Mouse (Mus musculus) kidney, postnatal 0 days (tissue): ENCODE data around the gene Gm49378. TPM values are rescaled to one million over a fixed set of nuclear protein-coding genes. Genes with fewer than 3 reads are reported as not detected.

Source experiments
- ATAC-seq: fragments of 200-750 bp; cut with Nextera tagmentation; replicated peaks from 2 replicates; pipeline ENCODE4 v1.8.0; 2017; ENCODE audit warnings: low read depth, moderate number of reproducible peaks, moderate TSS enrichment, moderate library complexity; ENCODE audit not compliant: low FRiP score
- DNase-seq: peaks from one replicate; pipeline ENCODE4 v3.0.0-alpha.2; 2016; ENCODE audit warnings: low spot score
- H3K27ac ChIP-seq: fragments of 300-500 bp; sonication (generic); 2 replicates; pipeline ENCODE4 v1.5.1; 2014; ENCODE audit warnings: mild to moderate bottlenecking
- H3K27me3 ChIP-seq: fragments of 300-500 bp; sonication (generic); 2 replicates; pipeline ENCODE4 v1.6.1; 2014; ENCODE audit warnings: low read length, mixed read lengths; ENCODE audit not compliant: insufficient read depth
- H3K36me3 ChIP-seq: fragments of 300-500 bp; sonication (generic); 2 replicates; pipeline ENCODE4 v1.6.1; 2014; ENCODE audit warnings: low read length, mixed read lengths; ENCODE audit not compliant: insufficient read depth
- H3K4me1 ChIP-seq: fragments of 300-500 bp; sonication (generic); replicated peaks from 2 replicates; pipeline ENCODE4 v1.6.1; 2014; ENCODE audit warnings: antibody characterized with exemption, low read length, mixed read lengths; ENCODE audit not compliant: insufficient read depth
- H3K4me2 ChIP-seq: fragments of 300-500 bp; sonication (generic); 2 replicates; pipeline ENCODE4 v1.6.1; 2014; ENCODE audit warnings: mild to moderate bottlenecking, low read length, moderate library complexity, mixed read lengths
- H3K4me3 ChIP-seq: fragments of 300-500 bp; sonication (generic); replicated peaks from 2 replicates; pipeline ENCODE4 v1.5.1; 2014; ENCODE audit warnings: low read depth, low read length
- H3K9ac ChIP-seq: fragments of 300-500 bp; sonication (generic); 2 replicates; pipeline ENCODE4 v1.6.1; 2014; ENCODE audit warnings: low read depth, low read length
- H3K9me3 ChIP-seq: fragments of 300-500 bp; sonication (generic); replicated peaks from 2 replicates; pipeline ENCODE4 v1.6.1; 2016; ENCODE audit warnings: low read length, inconsistent platforms, mixed read lengths
- CTCF ChIP-seq: IDR thresholded peaks from 2 replicates; pipeline ENCODE4 v1.5.1; 2016; ENCODE audit warnings: antibody characterized with exemption, low read depth, mild to moderate bottlenecking, moderate library complexity
- WGBS: fragments of 180-500 bp; shearing (Covaris S2); extraction: QIAGEN DNeasy Blood & Tissue Kit; methylation state at CpG from one replicate; pipeline ENCODE4 v1.1.7; 2014; 5-methylcytosine and 5-hydroxymethylcytosine counted together
- polyA plus RNA-seq: library from polyadenylated mRNA; unstranded; fragments of >200 nt; fragmentation: Nextera tagmentation; extraction: Ambion mirVana; gene quantifications from 2 replicates; pipeline ENCODE4 v1.2.1, GENCODE M21; 2015

Gene Gm49378
- polyA plus RNA-seq, 1 experiment from 2014 or later = 1.8 TPM

DNA sequence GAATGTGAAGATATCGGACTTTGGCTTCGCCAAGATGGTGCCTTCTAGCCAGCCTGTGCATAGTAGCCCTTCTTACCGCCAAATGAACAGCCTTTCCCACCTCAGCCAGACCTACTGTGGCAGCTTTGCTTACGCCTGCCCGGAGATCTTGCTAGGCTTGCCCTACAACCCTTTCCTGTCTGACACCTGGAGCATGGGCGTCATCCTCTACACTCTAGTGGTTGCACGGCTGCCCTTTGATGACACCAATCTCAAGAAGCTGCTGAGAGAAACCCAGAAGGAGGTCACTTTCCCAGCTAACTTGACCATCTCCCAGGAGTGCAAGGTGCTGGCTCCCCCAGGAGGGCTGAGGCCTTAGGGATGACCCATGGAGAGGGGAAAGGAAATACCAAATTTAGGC is 13.8 kb upstream of the Gm49378 start:
- Histone ChIP-seq H3K27me3 (no peaks in the 10 kb centered on the region), H3K36me3 (0 out of 2 replicates have a peak, but pooled peaks cover 2% of the 10 kb centered on the region), H3K4me2 (no peak overlapping the region), H3K4me3 (no peak overlapping the region), H3K9ac (no peak overlapping the region), H3K9me3 (no peaks in the 10 kb centered on the region), H3K27ac (no peak overlapping the region), H3K4me1 (no peaks in the 10 kb centered on the region)
- ATAC-seq = no peak
- WGBS = 90% methylated on average over 7 of the region's 7 CpGs
- TF ChIP-seq CTCF = no peak
- DNase-seq = no peak

DNA sequence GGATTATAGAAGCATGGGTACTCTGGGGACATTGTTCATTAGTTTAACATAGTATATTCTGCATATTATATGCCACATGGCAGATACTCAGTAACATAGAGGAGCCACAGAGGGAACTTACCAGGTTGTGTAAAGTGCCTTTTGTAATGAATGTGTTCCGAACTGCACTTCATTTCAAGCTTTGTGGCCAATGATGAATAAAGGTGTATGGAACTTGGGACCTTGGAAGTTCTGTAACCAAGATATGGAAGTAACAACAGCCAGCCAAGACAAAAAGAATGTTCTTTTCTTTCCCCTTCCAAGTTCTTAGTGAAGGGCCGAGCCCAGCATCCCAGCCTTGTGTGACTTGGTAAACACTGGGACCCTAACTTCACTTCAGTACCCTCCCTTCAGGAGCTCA is 12.2 kb upstream of the Gm49378 start, which contains the start of gene Tssk4:
Tssk4 (plus strand) TSS at position 301 of the 400 bp plus-strand sequence.
- Histone ChIP-seq H3K36me3 (0 out of 2 replicates have a peak, but pooled peaks cover 6% of the 10 kb centered on the region), H3K4me3 (no peak within 1 kb of the TSS), H3K27ac (no peak within 1 kb of the TSS), H3K4me1 (no peaks in the 10 kb centered on the region; the same call in 1 of the 2 replicates), H3K9me3 (no peaks in the 10 kb centered on the region), H3K27me3 (no peaks in the 10 kb centered on the region), H3K4me2 (no peak within 1 kb of the TSS), H3K9ac (no peak within 1 kb of the TSS)
- DNase-seq (no peak), ATAC-seq (no peak)
- 91% methylated on average over 2 of the region's 2 CpGs for WGBS
- no peak for TF ChIP-seq CTCF

DNA sequence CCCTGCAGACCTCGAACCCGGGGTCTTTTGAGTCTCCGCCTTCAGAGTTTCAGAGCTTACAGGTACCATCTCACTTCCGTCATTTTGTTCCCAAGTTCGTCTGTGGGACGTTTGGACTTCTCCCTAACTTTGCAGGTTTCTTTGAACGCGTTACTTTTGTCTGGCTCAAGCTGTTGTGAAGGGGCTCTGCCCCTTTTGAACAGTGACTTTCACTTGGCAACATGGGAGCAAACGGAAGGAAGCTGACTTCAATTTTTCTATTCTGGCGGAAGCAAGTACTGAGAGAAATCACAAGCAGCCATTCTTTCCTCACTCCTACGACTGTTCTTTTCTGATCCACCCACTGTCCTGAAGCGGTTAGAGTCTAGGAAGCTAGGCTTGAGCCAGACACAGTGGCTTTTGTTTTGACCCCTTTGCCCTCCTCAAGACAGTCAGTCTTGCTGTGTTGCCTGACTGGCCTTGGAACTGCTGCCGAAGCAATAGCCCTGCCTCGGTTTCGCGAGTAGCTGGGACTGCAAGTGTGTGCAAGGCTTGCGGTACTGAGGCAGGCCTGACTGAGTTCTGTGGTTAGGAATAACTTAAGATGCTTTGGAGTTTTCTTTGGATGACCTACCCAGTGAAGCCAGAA is 6.7 kb upstream of the Gm49378 start:
- peak overlapping the region; percentile 96 for H3K27ac ChIP-seq
- WGBS = 11% methylated on average over 17 of the region's 17 CpGs
- ATAC-seq = no peak
- H3K9ac ChIP-seq = peak overlapping the region; percentile 93
- H3K27me3 ChIP-seq = no peaks in the 10 kb centered on the region
- H3K9me3 ChIP-seq = no peaks in the 10 kb centered on the region
- H3K4me1 ChIP-seq = peaks cover 7% of the 10 kb centered on the region
- H3K4me3 ChIP-seq = peak overlapping the region; percentile 72
- peak; percentile 68 for DNase-seq
- TF ChIP-seq CTCF = no peak
- peak overlapping the region; percentile 81 for H3K4me2 ChIP-seq
- peaks cover 21% of the 10 kb centered on the region; the same call in 1 of the 2 replicates for H3K36me3 ChIP-seq

DNA sequence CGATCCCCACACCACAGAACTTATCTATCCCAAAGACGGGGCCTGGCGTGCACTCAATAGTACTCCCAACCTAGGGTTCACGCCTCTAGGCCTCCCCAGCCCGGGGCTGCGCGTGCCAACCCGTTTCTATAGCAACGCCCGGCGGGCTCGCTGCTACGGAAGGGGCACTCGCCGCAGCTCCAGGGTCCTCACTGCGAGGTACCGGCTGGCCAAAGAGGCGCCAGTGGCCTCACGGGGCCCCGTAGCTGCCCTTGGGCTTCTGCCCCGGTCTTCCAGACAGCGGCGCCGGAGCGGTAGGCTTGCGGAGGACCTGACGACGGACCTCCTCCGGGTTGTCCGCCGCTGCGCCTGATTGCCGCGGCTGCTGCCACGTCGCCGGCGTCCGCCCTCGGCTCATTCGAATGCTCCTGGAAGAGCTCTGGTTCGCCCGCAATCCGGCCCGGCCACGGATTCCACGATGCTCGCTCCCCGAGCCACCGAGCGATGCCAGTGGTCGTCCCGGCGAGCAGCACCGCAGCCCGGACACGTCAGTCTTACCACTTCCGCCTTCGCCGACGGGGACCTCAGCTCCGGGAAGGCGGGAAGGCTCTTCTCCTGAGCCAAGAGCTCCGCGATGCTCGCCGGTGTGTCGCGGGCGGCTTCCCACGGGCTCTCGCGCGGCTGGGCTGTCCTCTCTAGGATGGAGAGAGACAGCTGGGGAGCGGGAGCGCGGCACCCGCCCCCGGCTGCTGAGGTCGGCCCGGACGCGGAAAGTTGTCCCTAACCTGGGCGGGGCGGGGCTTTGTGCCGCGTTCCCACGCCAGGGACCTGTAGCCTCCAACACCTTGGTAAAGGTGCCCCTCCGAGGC is 5.6 kb upstream of the Gm49378 start, which contains the start of gene Tm9sf1:
Tm9sf1 (minus strand) TSS at position 747 of the 848 bp plus-strand sequence.
- Histone ChIP-seq H3K4me1 (peaks cover 7% of the 10 kb centered on the region), H3K36me3 (peaks cover 31% of the 10 kb centered on the region; the same call in 1 of the 2 replicates), H3K27me3 (no peaks in the 10 kb centered on the region), H3K9me3 (no peaks in the 10 kb centered on the region), H3K9ac (peak within 1 kb of the TSS; percentile 93), H3K4me2 (peak within 1 kb of the TSS; percentile 81), H3K4me3 (peak within 1 kb of the TSS; percentile 72), H3K27ac (peak within 1 kb of the TSS; percentile 96)
- no peak for TF ChIP-seq CTCF
- ATAC-seq (peak; percentile 86), DNase-seq (peak; percentile 87)
- under 1% methylated on average over 84 of the region's 89 CpGs for WGBS

DNA sequence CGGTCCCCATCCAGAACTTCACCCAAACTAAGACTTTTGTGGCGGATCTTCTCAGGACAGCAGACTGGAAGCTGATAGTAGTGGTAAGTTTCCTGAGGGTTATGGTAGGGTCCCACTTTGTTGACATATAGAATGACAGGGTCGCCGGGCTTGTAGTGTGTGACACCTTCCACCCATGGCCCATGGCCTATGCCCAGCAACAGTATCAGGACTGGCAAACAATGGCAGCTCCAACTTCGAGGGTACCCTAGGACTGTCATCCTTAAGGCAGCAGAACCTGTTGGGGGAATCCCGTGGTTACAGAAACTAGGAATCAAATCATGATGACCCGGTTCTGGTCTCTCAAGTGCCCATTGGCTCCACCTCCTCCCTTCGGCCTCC is 5.0 kb upstream of the Gm49378 start:
- Histone ChIP-seq H3K4me1 (peaks cover 7% of the 10 kb centered on the region), H3K4me2 (peak overlapping the region; percentile 81), H3K27me3 (no peaks in the 10 kb centered on the region), H3K36me3 (peaks cover 36% of the 10 kb centered on the region; the same call in 1 of the 2 replicates), H3K27ac (peak overlapping the region; percentile 96), H3K9ac (peak overlapping the region; percentile 93), H3K4me3 (peak overlapping the region; percentile 72), H3K9me3 (no peaks in the 10 kb centered on the region)
- no peak for ATAC-seq
- DNase-seq = no peak
- 19% methylated on average over 8 of the region's 8 CpGs for WGBS
- TF ChIP-seq CTCF = no peak

DNA sequence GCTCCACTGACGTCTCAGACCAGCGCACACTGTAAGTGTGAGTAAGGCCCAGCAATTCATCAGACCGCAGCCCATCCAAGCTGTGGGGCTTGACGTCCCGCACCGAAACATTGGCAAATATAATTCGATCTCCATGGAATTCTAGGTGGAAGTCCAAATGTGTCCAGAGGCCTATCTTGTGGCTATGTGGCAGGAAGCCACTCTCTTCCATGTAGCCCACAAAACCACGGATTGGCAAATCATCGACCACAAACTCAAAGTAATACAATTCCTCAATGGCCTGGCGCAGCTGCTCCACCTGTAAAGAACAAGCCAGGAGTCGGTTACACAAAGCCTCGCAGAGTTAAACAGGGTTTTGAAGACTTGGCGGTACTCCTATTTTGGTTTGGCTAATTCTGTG is 3.6 kb upstream of the Gm49378 start:
- no peak overlapping the region for H3K9ac ChIP-seq
- DNase-seq (no peak), ATAC-seq (no peak)
- peaks cover 7% of the 10 kb centered on the region for H3K4me1 ChIP-seq
- no peak overlapping the region for H3K27ac ChIP-seq
- no peak for TF ChIP-seq CTCF
- H3K9me3 ChIP-seq = no peaks in the 10 kb centered on the region
- no peak overlapping the region for H3K4me3 ChIP-seq
- no peak overlapping the region for H3K4me2 ChIP-seq
- H3K27me3 ChIP-seq = no peaks in the 10 kb centered on the region
- peaks cover 35% of the 10 kb centered on the region; the same call in 1 of the 2 replicates for H3K36me3 ChIP-seq
- 95% methylated on average over 13 of the region's 13 CpGs for WGBS
